Mouse (Mus musculus) cerebellum, postnatal 36 days (tissue): ENCODE measurements around the gene Hspa2.
"Not testable (repeated sequence)": the region's sequence is repeated elsewhere in the genome, so short reads cannot be mapped to it uniquely, and the experiment has no call there.

Experiments used
- DNase-seq, 2 experiments: peaks; one replicate each; pipeline ENCODE4 v3.0.0; 2021 to 2022; ENCODE audit warnings: mixed read lengths in 2 of 2

Gene Hspa2

DNA sequence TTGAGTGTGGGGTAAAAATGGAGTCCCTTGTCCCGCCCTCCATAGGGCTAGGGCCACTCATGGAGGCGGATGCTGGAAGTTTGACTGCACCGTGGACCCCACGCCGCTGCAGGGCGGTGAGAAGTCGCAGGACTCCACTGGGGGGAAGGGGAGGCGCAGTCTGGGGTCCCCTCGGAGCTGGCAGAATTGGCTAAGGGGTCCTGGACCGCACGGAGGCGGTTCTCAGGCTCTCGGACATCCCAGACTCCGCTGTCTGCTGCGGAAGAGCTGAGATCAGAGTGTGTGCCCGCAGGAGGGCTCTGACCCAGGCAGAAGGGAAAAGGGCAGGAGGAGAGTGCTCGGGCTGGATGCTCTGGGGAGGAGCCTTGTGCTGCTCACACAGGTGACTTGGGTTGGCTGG is 31.1 kb downstream of the Hspa2 start:
- no peak for DNase-seq

DNA sequence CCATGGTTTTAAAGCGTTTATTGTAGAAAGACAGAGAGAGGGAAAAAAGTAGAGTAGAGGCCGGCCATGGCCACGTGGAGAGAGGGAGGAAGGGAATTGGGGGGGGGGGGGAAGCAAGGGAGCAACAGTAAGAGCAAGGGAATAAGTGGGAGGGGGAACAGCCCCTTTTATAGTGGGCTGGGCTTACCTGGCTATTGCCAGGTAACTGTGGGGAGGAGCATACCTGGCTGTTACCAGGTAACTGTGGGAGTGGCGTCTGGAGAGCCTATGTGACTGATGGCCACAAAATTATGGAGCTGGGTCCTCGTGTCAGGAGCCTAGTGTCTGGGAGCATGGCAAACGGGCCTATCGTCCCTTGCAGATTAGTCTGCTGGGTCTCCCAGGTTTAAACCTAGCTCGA is 31.6 kb downstream of the Hspa2 start:
- DNase-seq = no peak

- not testable (repeated sequence) for DNase-seq
These were observed 39.5 kb downstream of the Hspa2 start for GRCm38 (mm10) chr12:76443488-76443887.

DNA sequence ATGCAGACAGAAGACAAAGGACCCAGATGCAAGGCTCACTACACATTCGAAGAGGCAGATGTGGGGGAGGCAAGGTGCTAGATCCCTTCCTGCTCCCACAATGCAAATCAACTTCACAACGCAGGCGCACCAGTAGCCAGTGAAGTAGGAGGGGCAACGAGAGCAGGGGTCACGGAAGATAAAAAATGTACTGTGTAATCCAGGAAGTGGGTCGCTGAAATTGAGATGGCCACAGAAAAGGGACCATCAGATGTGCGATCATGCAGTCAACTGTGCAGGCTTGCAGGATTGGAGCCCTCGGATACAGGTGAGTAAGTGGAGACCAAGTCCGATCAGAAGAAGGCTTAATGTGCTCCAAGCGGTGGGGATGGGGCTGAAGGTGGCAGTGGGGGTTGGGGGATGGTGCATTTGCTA is 40.4 kb downstream of the Hspa2 start:
- DNase-seq = no peak

GRCm38 (mm10) chr12:76444862-76445261 is 40.9 kb downstream of the Hspa2 start:
- DNase-seq = no peak

DNA sequence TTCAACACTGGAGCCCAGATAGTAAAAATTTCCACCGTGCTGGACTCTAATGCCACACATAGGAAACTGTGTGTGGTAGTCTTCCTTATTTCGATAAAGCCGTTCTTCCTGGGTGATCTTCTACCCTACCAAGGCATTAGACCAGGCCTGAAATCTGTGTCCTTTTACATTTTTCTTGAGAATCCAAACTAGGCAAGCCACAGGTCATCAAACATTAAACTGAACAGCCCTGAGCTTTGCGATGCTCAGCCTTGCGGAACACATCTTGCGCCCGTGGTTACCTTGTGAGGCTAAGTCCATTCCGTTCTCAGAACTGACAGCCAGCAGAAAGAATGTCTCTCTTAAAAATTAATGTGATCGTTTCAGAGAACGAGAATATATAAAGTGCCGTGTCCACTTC is 42.2 kb downstream of the Hspa2 start:
- no peak for DNase-seq

DNA sequence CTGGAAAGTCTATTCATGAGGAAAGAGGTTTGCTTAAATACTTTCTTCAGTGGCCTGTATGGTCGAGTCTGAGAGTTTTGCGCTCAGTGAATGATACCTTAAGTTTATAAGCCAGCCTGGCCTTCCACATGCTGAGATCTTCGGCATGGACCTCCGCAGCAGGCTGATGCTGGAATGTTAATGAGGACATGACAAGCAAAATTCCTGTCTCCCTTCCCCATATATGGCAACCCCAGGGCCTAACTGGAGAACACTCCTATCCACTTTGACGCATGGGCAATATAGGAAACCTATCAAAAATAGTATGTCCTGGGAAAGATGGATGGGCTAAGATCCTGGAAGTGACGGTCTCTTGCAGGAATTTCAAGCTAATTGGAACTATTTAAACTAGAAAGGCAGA is 44.2 kb downstream of the Hspa2 start:
- DNase-seq = no peak

DNA sequence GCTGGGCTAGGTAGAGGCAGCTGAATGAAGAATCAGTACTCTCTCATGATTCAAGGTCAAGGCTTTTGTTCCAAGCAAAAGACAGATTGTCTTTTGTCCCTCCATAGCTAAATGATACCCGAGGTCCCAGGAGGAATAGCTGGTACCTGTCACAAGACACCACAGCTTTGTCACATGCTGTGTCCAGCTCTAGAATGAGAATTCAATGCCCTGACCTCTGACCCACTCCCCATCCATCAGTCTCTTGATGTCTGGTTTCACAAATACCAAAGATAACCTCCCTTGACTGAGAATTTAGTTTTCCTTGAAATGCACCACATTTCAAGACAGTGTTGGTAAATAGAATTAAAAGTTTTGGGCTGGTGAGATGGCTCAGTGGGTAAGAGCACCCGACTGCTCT is 48.2 kb downstream of the Hspa2 start:
- no peak for DNase-seq
